10 mouse cellular contexts compared by ENCODE assay signal in the genomic region with DNA sequence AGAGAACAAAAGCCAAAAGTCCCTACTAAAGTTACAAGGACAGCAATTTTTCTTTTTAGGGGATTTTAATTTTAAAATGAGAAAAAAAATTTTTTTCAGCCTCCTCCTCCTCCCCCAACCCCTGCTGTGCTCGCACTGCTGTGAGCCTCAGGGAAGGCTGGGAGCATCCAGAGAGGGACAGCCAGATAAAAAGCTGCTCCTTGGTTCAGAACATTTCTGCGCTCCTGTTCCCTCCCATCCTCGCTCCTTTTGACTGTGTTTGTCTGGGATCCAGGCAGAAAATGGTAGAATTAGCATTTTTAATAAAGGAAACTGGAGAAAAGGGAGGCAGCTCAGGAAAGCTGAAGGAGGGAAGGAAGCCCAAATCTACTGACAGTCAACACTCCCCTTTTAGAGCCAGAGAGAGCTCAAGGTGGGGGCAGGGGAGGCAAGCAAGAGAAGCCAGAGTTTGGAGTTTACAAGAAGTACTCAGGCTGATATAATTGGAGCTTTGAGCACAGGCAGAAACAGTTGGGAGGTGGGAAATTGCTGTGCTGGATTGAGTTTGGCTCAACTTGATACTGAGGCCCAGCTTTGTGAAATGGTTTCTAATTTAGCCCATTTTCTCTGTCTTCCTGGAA.
DNase-seq lines count a peak whose midpoint lies in the region; ATAC-seq lines count a peak whose summit lies in the region.
"Had no signal": no experiment of that assay in that cellular context is flagged by ENCODE, and none has a peak within 500 bp of the region (broad histone marks: within the 10 kb centered on the region; RNA-seq: fewer than 3 reads in every experiment).

No protein-coding gene starts in this region.

- H3K4me3 ChIP-seq in kidney, embryonic 16.5 days (ENCODE audit: low read length): no peak overlapping the region
- H3K4me3 ChIP-seq: limb, embryonic 12.5 days; stomach, embryonic 15.5 days had no signal

- no peak for DNase-seq in cerebellum, postnatal 36 days
- peak; percentile 67 to 79 for DNase-seq in frontal cortex, postnatal 36 days (ENCODE audit: low spot score in 2 of 2)
- peak; percentile 46 to 71 for DNase-seq in left cerebral cortex, adult 18-20 months (ENCODE audit: low spot score in 2 of 2)
- peak; percentile 85 to 89 for DNase-seq in right cerebral cortex, postnatal 10 days (ENCODE audit: low spot score in 2 of 2)
- DNase-seq in urinary bladder, adult 2 months (ENCODE audit: low spot score): no peak
- no peak for DNase-seq in adrenal gland, postnatal 4 days (ENCODE audit: low spot score in 2 of 2)

- no peaks in the 10 kb centered on the region for H3K27me3 ChIP-seq in kidney, embryonic 16.5 days (ENCODE audit: insufficient read depth, low read length)
- H3K27me3 ChIP-seq: stomach, embryonic 15.5 days had no signal

- H3K4me2 ChIP-seq in kidney, embryonic 16.5 days (replicated peaks; ENCODE audit: low read depth, low read length): no peak overlapping the region
- H3K4me2 ChIP-seq: limb, embryonic 12.5 days; stomach, embryonic 15.5 days had no signal

- WGBS in kidney, embryonic 16.5 days: 54% methylated on average over 3 of the region's 3 CpGs

- no peaks in the 10 kb centered on the region for H3K4me1 ChIP-seq in kidney, embryonic 16.5 days (ENCODE audit: insufficient read depth, low read length)
- H3K4me1 ChIP-seq: stomach, embryonic 15.5 days had no signal

- no peak overlapping the region for H3K9ac ChIP-seq in kidney, embryonic 16.5 days (replicated peaks; ENCODE audit: low read length)
- H3K9ac ChIP-seq: limb, embryonic 12.5 days; stomach, embryonic 15.5 days had no signal

- no peaks in the 10 kb centered on the region for H3K9me3 ChIP-seq in kidney, embryonic 16.5 days (ENCODE audit: low read length)
- H3K9me3 ChIP-seq: limb, embryonic 12.5 days; stomach, embryonic 15.5 days had no signal

- H3K36me3 ChIP-seq in kidney, embryonic 16.5 days (ENCODE audit: insufficient read depth, low read length): no peaks in the 10 kb centered on the region
- H3K36me3 ChIP-seq: limb, embryonic 12.5 days; stomach, embryonic 15.5 days had no signal

- no peak overlapping the region for H3K27ac ChIP-seq in kidney, embryonic 16.5 days (ENCODE audit: low read length)
- H3K27ac ChIP-seq: limb, embryonic 12.5 days; stomach, embryonic 15.5 days had no signal

- 0 out of 2 replicates have a peak, but pooled peaks have one; percentile 33 for ATAC-seq in cerebellum, adult (ENCODE audit: insufficient number of reproducible peaks, low FRiP score, low TSS enrichment)
- no peak for ATAC-seq in kidney, embryonic 16.5 days (ENCODE audit: low FRiP score, low TSS enrichment)

Comparison
In these comparisons a context has a peak if more than half of its experiments do, and no peak if none do; other contexts are left out.
1. DNase-seq: peak in frontal cortex, postnatal 36 days (2 of 2), left cerebral cortex, adult 18-20 months (2 of 2) and right cerebral cortex, postnatal 10 days (2 of 2); none in cerebellum, postnatal 36 days (0 of 2), urinary bladder, adult 2 months (single experiment) and adrenal gland, postnatal 4 days (0 of 2).